Mouse (Mus musculus): ENCODE measurements around the gene Slc20a1.

The Slc20a1 gene

DNA sequence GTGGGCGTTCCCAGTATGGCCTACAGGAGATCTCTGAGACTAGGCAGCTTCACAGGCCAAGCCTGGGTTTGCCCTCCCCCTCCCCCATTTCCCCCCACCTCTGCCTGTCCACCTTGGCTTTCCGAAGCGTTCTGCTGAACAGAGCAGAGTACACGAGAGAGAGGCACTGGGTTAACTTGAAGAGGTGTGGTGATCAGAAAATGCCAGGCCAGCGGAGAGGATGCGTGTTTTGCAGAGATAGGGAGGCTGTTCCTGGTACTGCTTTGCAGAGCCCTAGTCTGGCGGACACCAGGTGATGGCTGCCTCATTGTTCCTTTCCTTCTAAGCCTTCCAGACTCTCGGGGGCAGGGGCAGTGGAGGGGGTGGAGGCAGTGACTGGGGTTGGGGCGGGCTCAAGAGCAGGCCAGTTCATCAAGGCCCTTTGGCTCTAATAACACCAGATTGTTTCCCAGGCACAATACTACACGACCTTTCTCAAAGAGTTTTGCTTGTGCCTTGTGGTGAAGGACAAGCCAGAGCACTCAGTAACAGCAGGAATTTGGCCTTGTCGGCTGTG lies 27.8 kb downstream of the Slc20a1 start:
- no peak for DNase-seq (ENCODE audit: low read depth in 1 of 2, low spot score in 2 of 2)

DNA sequence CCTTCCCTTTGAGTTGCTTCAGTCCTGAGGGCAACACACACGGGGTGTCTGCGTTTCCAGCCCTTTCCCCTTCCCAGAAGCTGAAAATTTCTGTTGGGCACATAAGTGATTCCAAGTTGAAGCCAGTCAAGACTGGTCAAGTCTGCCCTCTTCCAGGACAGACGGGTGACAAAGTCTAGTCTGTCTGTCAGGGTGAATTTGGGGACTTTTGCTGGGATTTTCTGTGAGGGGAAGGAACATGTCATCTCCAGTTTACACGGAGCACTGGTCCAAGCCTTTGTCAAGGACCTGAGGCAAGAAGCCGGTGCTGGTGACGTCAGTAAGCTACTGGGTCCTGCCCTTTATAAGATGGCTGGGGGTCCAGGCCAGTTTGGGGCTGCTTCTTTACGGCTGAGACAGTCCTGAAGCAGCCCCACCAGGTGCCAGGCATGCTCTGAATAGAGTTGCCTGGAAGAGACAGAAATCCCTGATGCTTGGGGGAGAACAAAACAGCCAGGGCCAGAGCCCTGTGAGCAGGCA lies 28.5 kb downstream of the Slc20a1 start:
- DNase-seq (ENCODE audit: low read depth in 1 of 2, low spot score in 2 of 2), result no peak

- DNase-seq (ENCODE audit: low read depth in 1 of 2, low spot score in 2 of 2), result no peak
These were observed 29.1 kb downstream of the Slc20a1 start for GRCm38 (mm10) chr2:129227709-129228108.

DNA sequence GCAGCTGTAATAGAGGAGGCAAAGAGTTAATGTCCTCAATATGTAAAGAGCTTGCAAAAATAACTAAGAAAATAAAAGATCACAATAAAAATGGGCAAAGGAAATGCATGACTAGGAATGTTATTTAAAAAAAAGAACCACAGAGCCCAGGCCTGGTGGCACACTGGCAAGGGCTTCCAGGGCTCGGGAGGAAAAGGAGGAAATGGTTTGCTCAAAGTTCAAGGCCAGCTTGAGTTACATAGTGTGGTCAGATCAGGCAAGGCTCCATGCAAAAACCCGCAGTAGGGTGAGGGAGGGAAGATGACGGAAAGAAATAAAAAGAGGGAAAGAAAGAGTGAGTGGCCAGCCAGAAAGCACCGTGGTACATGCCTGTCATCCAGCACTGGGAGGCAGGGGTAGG lies 30.0 kb downstream of the Slc20a1 start:
- no peak for DNase-seq (ENCODE audit: low read depth in 1 of 2, low spot score in 2 of 2)

GRCm38 (mm10) chr2:129229316-129229715 lies 30.8 kb downstream of the Slc20a1 start:
- DNase-seq (ENCODE audit: low read depth in 1 of 2, low spot score in 2 of 2), result no peak

DNA sequence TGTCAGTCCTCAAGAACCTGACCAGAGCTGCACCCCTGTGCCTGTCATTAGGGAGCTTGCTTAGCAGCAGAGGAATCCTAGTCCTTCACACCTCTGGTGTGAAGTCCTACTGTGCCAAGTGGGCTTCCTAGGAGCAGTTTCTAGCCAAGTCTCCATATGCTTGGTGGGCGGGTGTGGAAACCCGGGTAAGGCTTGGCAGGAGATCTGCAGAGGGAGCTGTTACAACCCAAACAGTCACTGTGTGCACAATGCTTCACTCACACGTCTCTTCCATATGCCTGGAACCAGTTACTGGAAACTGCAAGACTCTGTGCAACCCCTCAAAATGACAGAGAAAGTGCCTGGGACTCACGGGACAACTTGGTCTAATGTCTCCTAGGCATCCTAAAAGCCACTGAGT lies 33.5 kb downstream of the Slc20a1 start:
- no peak for DNase-seq (ENCODE audit: low read depth in 1 of 2, low spot score in 2 of 2)

- no peak for DNase-seq (ENCODE audit: low read depth in 1 of 2, low spot score in 2 of 2)
These were observed 33.9 kb downstream of the Slc20a1 start for GRCm38 (mm10) chr2:129232484-129232883.

- no peak for DNase-seq (ENCODE audit: low read depth in 1 of 2, low spot score in 2 of 2)
These were observed 34.7 kb downstream of the Slc20a1 start for GRCm38 (mm10) chr2:129233218-129233617.

DNA sequence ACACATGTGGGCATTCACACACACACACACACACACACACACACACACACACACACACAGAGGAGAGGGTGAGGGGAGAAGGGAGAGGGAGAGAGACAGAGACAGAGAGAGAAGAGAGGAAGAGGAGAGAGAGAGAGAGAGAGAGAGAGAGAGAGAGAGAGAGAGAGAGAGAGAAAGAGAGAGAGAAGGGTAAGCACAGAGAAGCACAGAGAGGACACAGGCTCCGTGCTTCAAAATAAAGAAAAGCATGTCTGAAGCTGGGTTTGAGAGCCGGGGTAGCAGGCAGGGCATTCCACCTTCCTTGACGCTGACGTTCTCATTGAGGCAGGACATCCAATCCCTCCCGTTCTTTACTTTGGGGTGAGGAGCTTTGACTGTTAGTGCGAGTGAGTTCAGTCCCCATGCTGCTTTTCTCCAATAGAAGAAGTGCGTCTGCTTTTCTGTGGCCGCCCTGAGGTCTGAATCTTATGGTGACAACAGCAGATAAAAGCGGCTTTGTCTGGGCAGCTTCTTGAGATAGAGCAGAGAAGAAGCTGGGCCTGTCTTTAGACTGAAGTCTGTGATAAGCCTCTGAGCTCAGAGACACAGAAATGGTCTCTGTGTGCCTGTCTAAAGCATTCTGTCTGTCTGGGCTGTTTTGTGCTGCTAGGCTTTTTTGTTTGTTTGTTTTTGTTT lies 35.4 kb downstream of the Slc20a1 start:
- DNase-seq (ENCODE audit: low read depth in 1 of 2, low spot score in 2 of 2), result no peak

- no peak for DNase-seq (ENCODE audit: low read depth in 1 of 2, low spot score in 2 of 2)
These were observed 36.2 kb downstream of the Slc20a1 start for GRCm38 (mm10) chr2:129234731-129235130.

GRCm38 (mm10) chr2:129236526-129236925 lies 38.0 kb downstream of the Slc20a1 start:
- no peak for DNase-seq (ENCODE audit: low read depth in 1 of 2, low spot score in 2 of 2)

DNA sequence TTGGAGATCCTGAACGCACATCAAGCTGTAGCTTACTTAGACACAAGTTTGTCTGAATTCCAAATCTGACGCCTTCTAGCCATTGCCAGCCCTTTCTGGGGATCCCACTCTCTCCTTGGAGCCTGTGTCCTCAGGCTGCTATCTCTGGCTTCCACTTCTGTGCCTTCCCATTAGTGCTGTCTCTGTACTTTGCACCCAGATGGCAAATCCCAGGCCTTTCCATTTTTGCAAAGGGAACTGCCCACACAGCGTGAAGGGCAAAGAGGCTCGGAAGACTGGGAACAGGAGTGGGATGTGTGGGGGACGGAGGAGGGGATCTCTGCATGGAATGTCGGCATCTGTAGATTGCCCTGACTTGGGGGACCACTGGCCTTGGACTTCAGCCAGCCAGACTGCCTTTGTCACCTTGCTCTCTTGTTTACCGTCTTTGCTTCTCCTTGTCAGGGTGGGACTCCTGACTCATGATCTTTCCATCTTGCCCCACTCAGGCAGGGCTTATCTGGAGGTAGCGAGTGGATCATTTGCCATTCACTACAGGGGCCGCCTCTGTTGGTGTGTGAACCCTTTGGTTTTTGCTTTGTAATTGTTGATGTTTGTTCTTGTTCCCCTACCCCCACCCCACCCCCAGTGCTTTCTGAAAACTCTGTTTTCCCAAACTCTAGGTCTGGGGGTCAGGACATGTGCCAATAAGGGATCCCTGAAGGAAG lies 42.3 kb downstream of the Slc20a1 start:
- DNase-seq (ENCODE audit: low read depth in 1 of 2, low spot score in 2 of 2), result no peak

DNA sequence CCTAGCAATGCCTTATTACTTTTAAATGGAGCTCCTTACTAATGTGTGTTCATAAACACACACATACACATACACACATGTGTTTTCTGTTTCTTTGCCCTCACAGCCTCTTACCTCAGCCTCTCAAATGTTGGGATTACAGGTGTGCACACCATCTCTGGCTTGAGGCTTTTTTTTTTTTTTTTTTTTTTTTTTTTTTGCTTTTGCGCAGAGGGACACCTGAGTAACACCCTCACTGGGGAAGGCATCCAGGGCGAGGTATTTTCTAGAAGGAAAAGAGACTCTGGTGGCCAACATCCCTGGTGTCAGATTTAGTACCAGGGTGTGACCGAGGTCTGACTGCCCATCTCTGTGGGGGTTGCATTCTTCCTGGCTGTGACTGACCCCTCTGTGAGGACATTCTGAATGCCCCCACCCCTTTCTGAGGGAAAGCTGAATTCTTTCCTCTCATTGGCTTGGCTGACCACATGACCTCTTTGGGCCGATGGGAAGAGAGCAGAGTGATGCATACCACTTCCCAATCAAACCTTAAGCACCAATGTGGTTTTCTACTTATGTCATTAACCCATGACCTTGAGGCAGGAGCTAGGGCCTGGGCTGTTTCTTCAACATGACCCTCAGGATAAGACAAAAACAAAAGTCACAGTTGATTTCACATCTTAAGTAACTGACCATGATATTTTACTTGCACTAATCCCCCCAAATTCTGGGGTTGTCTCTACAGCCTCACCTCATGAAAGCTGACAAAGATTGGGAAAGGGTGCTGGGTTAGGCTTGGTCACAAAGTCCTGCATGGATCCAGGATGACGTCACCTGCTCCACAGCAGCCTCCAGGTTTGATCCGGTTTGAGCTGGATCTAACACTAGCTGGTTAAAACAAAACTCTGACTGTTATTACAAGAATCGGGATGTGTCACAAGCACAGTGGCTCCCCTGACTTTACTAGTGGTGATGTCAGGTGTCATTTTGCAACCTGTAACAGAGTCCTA lies 43.6 kb downstream of the Slc20a1 start:
- DNase-seq (ENCODE audit: low read depth in 1 of 2, low spot score in 2 of 2), result no peak

DNA sequence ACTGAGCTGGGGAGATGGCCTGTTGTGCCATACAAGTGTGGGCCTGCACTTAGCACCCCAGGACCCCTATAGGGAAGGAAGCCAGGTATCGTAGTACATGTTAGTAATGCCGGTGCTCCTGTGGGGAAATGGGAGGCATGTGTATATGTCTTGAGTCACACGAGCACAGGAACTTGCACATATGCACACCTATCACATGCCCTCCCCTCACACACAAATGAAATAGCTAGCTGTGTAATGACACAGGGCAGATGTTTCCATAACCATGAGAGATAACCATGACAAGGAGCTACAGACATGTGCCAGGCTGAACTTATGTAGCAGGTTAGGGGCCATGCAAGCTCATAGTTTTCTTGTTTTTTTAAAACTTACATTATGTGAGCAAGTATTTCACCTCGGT lies 44.4 kb downstream of the Slc20a1 start:
- DNase-seq (ENCODE audit: low read depth in 1 of 2, low spot score in 2 of 2), result no peak

- no peak for DNase-seq (ENCODE audit: low read depth in 1 of 2, low spot score in 2 of 2)
These were observed 45.2 kb downstream of the Slc20a1 start for GRCm38 (mm10) chr2:129243786-129244185.

DNA sequence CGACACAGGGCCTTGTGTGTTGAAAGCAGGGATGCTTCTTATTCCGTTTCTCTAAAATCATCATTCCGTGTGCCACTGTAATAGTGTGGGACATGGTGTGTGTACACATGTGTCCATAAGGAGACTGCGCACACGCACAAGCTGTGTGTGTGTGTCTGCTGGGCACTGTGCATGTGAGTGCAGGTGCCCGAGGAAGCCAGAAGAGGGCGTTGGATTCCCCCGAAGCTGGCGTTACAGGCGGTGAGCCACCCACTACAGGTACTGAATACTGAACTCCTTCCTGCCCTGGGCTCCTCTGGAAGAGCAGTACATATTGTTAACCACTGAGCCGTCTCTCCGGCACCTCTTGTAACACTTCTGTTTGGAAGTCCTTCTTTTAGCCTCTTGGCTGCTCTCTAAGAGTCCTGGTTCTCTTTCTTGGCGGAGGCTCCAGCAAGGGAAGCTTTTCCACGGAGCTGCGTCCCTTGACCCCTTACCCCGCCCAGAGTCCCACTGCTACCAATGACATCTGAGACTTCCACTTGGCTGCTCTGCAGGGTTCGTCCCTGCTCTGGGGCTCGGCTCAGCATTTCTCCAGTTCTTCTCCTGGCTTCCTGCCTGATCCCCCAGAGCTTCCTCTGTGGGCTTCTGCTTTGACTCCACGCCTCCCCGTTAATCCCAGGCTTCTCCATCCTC lies 46.0 kb downstream of the Slc20a1 start:
- DNase-seq (ENCODE audit: low read depth in 1 of 2, low spot score in 2 of 2), result no peak

DNA sequence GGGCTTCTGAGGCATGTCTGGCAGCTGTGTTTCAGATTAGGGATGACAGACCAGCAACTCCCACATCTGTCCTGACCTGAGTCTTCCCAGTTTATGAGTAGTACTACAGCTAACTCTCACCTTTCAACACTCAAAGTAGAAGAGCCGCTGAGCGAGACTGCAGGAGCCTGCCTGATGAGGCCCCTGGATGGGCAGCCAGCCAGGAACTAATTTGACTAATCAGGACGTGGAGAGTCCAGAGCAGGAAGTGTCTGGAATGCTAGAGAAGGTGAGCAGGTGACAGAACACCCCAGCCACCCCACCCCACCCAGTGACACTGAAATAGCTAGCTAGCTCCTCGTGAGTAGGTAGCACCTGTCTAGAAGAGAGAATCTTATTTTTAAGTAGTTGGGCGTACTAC lies 47.1 kb downstream of the Slc20a1 start:
- no peak for DNase-seq (ENCODE audit: low read depth in 1 of 2, low spot score in 2 of 2)

- no peak for DNase-seq (ENCODE audit: low read depth in 1 of 2, low spot score in 2 of 2)
These were observed 47.9 kb downstream of the Slc20a1 start for GRCm38 (mm10) chr2:129246436-129246835.

- no peak for DNase-seq (ENCODE audit: low read depth in 1 of 2, low spot score in 2 of 2)
These were observed 48.4 kb downstream of the Slc20a1 start for GRCm38 (mm10) chr2:129246924-129247323.

GRCm38 (mm10) chr2:129247707-129248121 lies 49.1 kb downstream of the Slc20a1 start:
- DNase-seq (ENCODE audit: low read depth in 1 of 2, low spot score in 2 of 2), result no peak

DNA sequence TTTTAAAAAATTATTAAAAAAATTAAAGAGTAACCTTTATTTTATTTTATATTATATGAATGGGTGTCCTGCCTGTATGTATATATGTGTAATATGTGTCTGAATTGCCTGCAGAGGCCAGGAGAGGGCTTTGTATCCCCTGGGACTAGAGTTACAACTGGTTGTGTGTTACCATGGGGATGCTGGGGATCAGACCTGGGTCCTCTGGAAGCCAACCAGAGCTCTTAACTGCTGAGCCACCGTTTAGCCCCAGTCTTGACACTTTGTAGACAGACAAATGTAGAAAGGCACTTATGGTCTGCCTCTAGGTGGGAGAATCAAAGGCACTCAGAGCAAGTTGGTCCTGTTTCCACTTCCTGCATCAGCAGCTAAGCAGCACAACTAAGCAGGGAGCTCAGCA lies 50.8 kb downstream of the Slc20a1 start:
- DNase-seq (ENCODE audit: low read depth in 1 of 2, low spot score in 2 of 2), result no peak

Measured in monocyte, adult 2 months (primary cell).